Mouse (Mus musculus) lung, embryonic 16.5 days (tissue): Measurements from ENCODE around the gene Slc35e2. TPM values are rescaled to one million over a fixed set of nuclear protein-coding genes. Genes with fewer than 3 reads are reported as not detected.
"Not testable (repeated sequence)": the region's sequence is repeated elsewhere in the genome, so short reads cannot be mapped to it uniquely, and the experiment has no call there.

Experiments used
- ATAC-seq: fragments of 200-750 bp; cut with Nextera tagmentation; 2 replicates; pipeline ENCODE4 v1.8.0; 2017; ENCODE audit warnings: low read depth, mild to moderate bottlenecking, moderate library complexity
- H3K27ac ChIP-seq: fragments of 300-500 bp; sonication (generic); 2 replicates; pipeline ENCODE4 v1.5.1; 2014; ENCODE audit warnings: mild to moderate bottlenecking, control low read depth, low read length
- H3K27me3 ChIP-seq: fragments of 300-500 bp; sonication (generic); 2 replicates; pipeline ENCODE4 v1.6.1; 2014; ENCODE audit warnings: low read depth, low read length, mixed read lengths; ENCODE audit not compliant: control insufficient read depth, insufficient read depth
- H3K36me3 ChIP-seq: fragments of 300-500 bp; sonication (generic); 2 replicates; pipeline ENCODE4 v1.6.1; 2014; ENCODE audit warnings: low read length; ENCODE audit not compliant: control insufficient read depth, insufficient read depth
- H3K4me1 ChIP-seq: fragments of 300-500 bp; sonication (generic); replicated peaks from 2 replicates; pipeline ENCODE4 v1.6.1; 2014; ENCODE audit warnings: low read length, mixed read lengths; ENCODE audit not compliant: control insufficient read depth, insufficient read depth
- H3K4me2 ChIP-seq: fragments of 300-500 bp; sonication (generic); 2 replicates; pipeline ENCODE4 v1.6.1; 2014; ENCODE audit warnings: low read depth, low read length, control low read depth
- H3K4me3 ChIP-seq: fragments of 300-500 bp; sonication (generic); 2 replicates; pipeline ENCODE4 v1.5.1; 2014; ENCODE audit warnings: mild to moderate bottlenecking, low read length, control low read depth
- H3K9ac ChIP-seq: fragments of 300-500 bp; sonication (generic); 2 replicates; pipeline ENCODE4 v1.6.1; 2014; ENCODE audit warnings: low read length, control low read depth
- H3K9me3 ChIP-seq: fragments of 300-500 bp; sonication (generic); 2 replicates; pipeline ENCODE4 v1.6.1; 2016; ENCODE audit warnings: low read length; ENCODE audit not compliant: control insufficient read depth
- WGBS: fragments of 180-500 bp; shearing (Covaris S2); extraction: QIAGEN DNeasy Blood & Tissue Kit; methylation state at CpG from one replicate; pipeline ENCODE4 v1.1.7; 2014; 5-methylcytosine and 5-hydroxymethylcytosine counted together
- polyA plus RNA-seq: library from polyadenylated mRNA; unstranded; fragments of >200 nt; fragmentation: Nextera tagmentation; extraction: Ambion mirVana; gene quantifications from 2 replicates; pipeline ENCODE4 v1.2.1, GENCODE M21; 2015

The Slc35e2 gene
- polyA plus RNA-seq, 1 experiment from 2014 or later, result 6.5 TPM

GRCm38 (mm10) chr4:155654456-155655298 is 53.5 kb downstream of the Slc35e2 start:
- no peak overlapping the region for H3K27ac ChIP-seq
- H3K36me3 ChIP-seq, result peaks cover 16% of the 10 kb centered on the region
- peak overlapping the region; percentile 54 for H3K4me3 ChIP-seq
- peaks cover 11% of the 10 kb centered on the region for H3K27me3 ChIP-seq
- peak; percentile 71 for ATAC-seq
- H3K9me3 ChIP-seq, result no peaks in the 10 kb centered on the region
- H3K4me1 ChIP-seq, result peaks cover 41% of the 10 kb centered on the region
- H3K9ac ChIP-seq, result peak overlapping the region; percentile 68
- 4% methylated on average over 52 of the region's 52 CpGs for WGBS
- H3K4me2 ChIP-seq, result peak overlapping the region; percentile 76

DNA sequence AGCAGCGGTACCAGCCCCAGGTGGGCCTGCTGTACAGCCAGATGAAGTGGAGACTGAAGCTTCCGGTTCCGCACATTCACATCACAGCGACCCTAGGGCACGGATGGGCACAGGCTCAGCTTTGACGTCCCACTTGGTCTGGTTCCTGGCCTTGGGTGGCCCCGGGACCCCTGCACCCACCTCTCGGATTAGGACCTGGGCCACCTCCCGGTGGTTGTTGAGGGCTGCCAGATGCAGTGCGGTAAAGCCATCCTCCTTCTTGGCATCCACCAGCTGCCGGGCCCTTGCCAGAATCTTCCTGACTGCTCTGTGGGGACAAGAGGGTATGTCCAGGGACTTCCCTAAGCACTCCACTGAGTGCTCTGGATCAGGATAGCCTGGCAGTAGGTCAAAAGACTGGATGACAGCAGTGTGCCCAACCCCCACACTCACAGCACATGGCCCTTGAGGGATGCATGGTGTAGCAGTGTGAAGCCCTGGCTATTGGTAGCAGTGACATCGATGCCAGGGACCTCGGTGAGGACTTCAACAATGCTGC is 55.1 kb downstream of the Slc35e2 start:
- no peak overlapping the region for H3K9ac ChIP-seq
- H3K9me3 ChIP-seq, result no peaks in the 10 kb centered on the region
- H3K36me3 ChIP-seq, result peaks cover 5% of the 10 kb centered on the region
- H3K27me3 ChIP-seq, result peaks cover 11% of the 10 kb centered on the region
- peaks cover 41% of the 10 kb centered on the region for H3K4me1 ChIP-seq
- no peak for ATAC-seq
- H3K4me3 ChIP-seq, result no peak overlapping the region
- no peak overlapping the region for H3K4me2 ChIP-seq
- no peak overlapping the region for H3K27ac ChIP-seq
- 87% methylated on average over 13 of the region's 13 CpGs for WGBS

DNA sequence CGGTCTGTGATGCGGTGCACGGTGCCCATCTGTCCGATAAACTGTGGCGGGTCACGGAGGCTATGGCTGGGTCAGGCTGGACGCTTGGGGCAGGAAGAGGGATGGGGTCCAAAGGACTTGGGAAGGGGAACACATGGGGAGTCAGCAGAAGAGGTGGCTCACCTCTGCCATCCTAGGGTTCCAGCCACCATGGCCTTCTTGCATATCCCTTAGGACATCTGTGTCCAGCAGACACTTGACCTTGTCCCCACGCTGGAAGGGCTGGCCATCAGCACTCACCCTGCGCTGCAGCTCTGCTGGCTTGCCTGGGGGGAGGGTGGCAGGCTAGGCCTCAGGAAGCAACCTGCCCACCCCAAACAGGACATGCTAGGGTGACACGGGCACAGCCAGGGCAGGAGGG is 57.7 kb downstream of the Slc35e2 start:
- ATAC-seq, result no peak
- Histone ChIP-seq H3K27me3 (peaks cover 4% of the 10 kb centered on the region), H3K4me2 (no peak overlapping the region), H3K4me3 (no peak overlapping the region), H3K27ac (no peak overlapping the region), H3K36me3 (peaks cover 5% of the 10 kb centered on the region), H3K4me1 (peaks cover 17% of the 10 kb centered on the region), H3K9me3 (no peaks in the 10 kb centered on the region), H3K9ac (no peak overlapping the region)
- 91% methylated on average over 10 of the region's 10 CpGs for WGBS

- Histone ChIP-seq H3K9me3 (no peaks in the 10 kb centered on the region), H3K36me3 (peaks cover 5% of the 10 kb centered on the region), H3K4me3 (no peak overlapping the region), H3K27me3 (no peaks in the 10 kb centered on the region), H3K27ac (no peak overlapping the region), H3K9ac (no peak overlapping the region), H3K4me1 (0 out of 2 replicates have a peak, but pooled peaks cover 3% of the 10 kb centered on the region), H3K4me2 (no peak overlapping the region)
- ATAC-seq, result 0 out of 2 replicates have a peak, but pooled peaks have one; percentile 15
- WGBS, result 63% methylated on average over 12 of the region's 12 CpGs
These were observed 59.4 kb downstream of the Slc35e2 start for GRCm38 (mm10) chr4:155660641-155661040.

DNA sequence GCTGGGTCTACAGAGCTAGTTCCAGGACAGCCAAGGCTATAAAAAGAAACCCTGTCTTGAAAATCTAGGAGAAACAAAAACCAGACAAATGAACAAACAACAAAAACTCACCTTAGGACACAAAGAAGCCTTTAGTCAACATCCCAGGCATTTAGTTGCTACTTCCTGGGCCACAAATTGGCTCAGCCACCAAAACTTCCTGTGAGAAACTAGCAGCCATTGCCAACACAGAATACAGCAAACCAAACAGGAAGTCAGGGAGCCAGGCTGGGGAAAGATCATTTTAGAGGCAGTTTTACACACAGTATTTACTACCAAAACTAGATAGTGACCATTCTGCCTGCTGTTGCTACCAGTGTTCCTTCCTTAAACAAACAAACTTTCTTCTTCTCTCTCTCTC is 65.7 kb downstream of the Slc35e2 start:
- H3K9ac ChIP-seq, result no peak overlapping the region
- H3K9me3 ChIP-seq, result no peaks in the 10 kb centered on the region
- no peak overlapping the region for H3K4me3 ChIP-seq
- no peak overlapping the region for H3K4me2 ChIP-seq
- peaks cover 9% of the 10 kb centered on the region for H3K4me1 ChIP-seq
- ATAC-seq, result no peak
- H3K27me3 ChIP-seq, result no peaks in the 10 kb centered on the region
- peak overlapping the region; percentile 2; the same call in 1 of the 2 replicates for H3K27ac ChIP-seq
- H3K36me3 ChIP-seq, result peaks cover 2% of the 10 kb centered on the region; the same call in 1 of the 2 replicates

GRCm38 (mm10) chr4:155668689-155669597 is 67.7 kb downstream of the Slc35e2 start, which contains the start of gene Mib2:
Mib2 (minus strand) TSS chr4:155669198.
- Histone ChIP-seq H3K4me2 (peak within 1 kb of the TSS; percentile 92), H3K9ac (peak within 1 kb of the TSS; percentile 90), H3K36me3 (no peaks in the 10 kb centered on the region), H3K9me3 (no peaks in the 10 kb centered on the region), H3K4me1 (peaks cover 9% of the 10 kb centered on the region), H3K4me3 (peak within 1 kb of the TSS; percentile 92), H3K27me3 (no peaks in the 10 kb centered on the region), H3K27ac (peak within 1 kb of the TSS; percentile 81)
- under 1% methylated on average over 66 of the region's 73 CpGs for WGBS
- ATAC-seq, result peak; percentile 99

GRCm38 (mm10) chr4:155669598-155670075 is 68.4 kb downstream of the Slc35e2 start:
- WGBS, result 3% methylated on average over 8 of the region's 8 CpGs
- H3K27ac ChIP-seq, result no peak overlapping the region

GRCm38 (mm10) chr4:155670236-155670635 is 69.0 kb downstream of the Slc35e2 start:
- H3K4me1 ChIP-seq, H3K27ac ChIP-seq, ATAC-seq, H3K4me2 ChIP-seq, H3K4me3 ChIP-seq, H3K36me3 ChIP-seq, H3K9ac ChIP-seq, H3K9me3 ChIP-seq, H3K27me3 ChIP-seq: not testable (repeated sequence)
- 52% methylated on average over 4 of the region's 4 CpGs for WGBS

More at GRCm38 (mm10) chr4:155669598-155670075, 68.4 kb downstream of the Slc35e2 start:
- Histone ChIP-seq H3K9me3 (no peaks in the 10 kb centered on the region), H3K4me1 (peaks cover 9% of the 10 kb centered on the region), H3K36me3 (no peaks in the 10 kb centered on the region), H3K9ac (peak overlapping the region; percentile 90), H3K4me2 (peak overlapping the region; percentile 61), H3K4me3 (peak overlapping the region; percentile 92), H3K27me3 (no peaks in the 10 kb centered on the region)
- ATAC-seq, result peak; percentile 11
